Mouse (Mus musculus) spleen, adult 12 weeks (tissue): ENCODE measurements around the gene Epb41l2.

Experiments used
- DNase-seq: peaks from one replicate; pipeline ENCODE4 v3.0.0; 2022; ENCODE audit warnings: low spot score

The Epb41l2 gene

GRCm38 (mm10) chr10:25499323-25500071 is 139.9 kb downstream of the Epb41l2 start:
- DNase-seq = no peak

GRCm38 (mm10) chr10:25503250-25503649 is 143.7 kb downstream of the Epb41l2 start:
- no peak for DNase-seq

GRCm38 (mm10) chr10:25513821-25514220 is 154.2 kb downstream of the Epb41l2 start:
- DNase-seq = no peak

- DNase-seq = no peak
Measured at GRCm38 (mm10) chr10:25519954-25520353, 160.4 kb downstream of the Epb41l2 start.

- DNase-seq = no peak
Measured at GRCm38 (mm10) chr10:25520428-25520827, 160.8 kb downstream of the Epb41l2 start.

GRCm38 (mm10) chr10:25523727-25524126 is 164.1 kb downstream of the Epb41l2 start:
- DNase-seq = no peak

GRCm38 (mm10) chr10:25526156-25526555 is 166.6 kb downstream of the Epb41l2 start:
- no peak for DNase-seq

- no peak for DNase-seq
Measured at GRCm38 (mm10) chr10:25526622-25527021, 167.0 kb downstream of the Epb41l2 start.

- no peak for DNase-seq
Measured at GRCm38 (mm10) chr10:25527126-25527525, 167.5 kb downstream of the Epb41l2 start.

GRCm38 (mm10) chr10:25531335-25531734 is 171.7 kb downstream of the Epb41l2 start:
- no peak for DNase-seq

- no peak for DNase-seq
Measured at GRCm38 (mm10) chr10:25533105-25533504, 173.5 kb downstream of the Epb41l2 start.

- DNase-seq = no peak
Measured at GRCm38 (mm10) chr10:25533513-25534246, 174.1 kb downstream of the Epb41l2 start.

- DNase-seq = no peak
Measured at GRCm38 (mm10) chr10:25534467-25534866, 174.9 kb downstream of the Epb41l2 start.

- no peak for DNase-seq
Measured at GRCm38 (mm10) chr10:25535891-25536331, 176.3 kb downstream of the Epb41l2 start, which contains the start of gene Smlr1. TSS of gene Smlr1 (minus strand) at chr10:25536267.

- no peak for DNase-seq
Measured at GRCm38 (mm10) chr10:25536621-25537020, 177.0 kb downstream of the Epb41l2 start.

GRCm38 (mm10) chr10:25538738-25539137 is 179.1 kb downstream of the Epb41l2 start:
- no peak for DNase-seq

- no peak for DNase-seq
Measured at GRCm38 (mm10) chr10:25539146-25539770, 179.7 kb downstream of the Epb41l2 start.

- DNase-seq = no peak
Measured at GRCm38 (mm10) chr10:25539771-25540168, 180.2 kb downstream of the Epb41l2 start.

- no peak for DNase-seq
Measured at GRCm38 (mm10) chr10:25541097-25541496, 181.5 kb downstream of the Epb41l2 start.

GRCm38 (mm10) chr10:25552936-25553335 is 193.3 kb downstream of the Epb41l2 start:
- no peak for DNase-seq

GRCm38 (mm10) chr10:25571319-25572240 is 212.0 kb downstream of the Epb41l2 start:
- no peak for DNase-seq
